Mouse (Mus musculus) liver, adult 2 months (tissue): ENCODE results near the gene Cdc34.

ENCODE experiments used
- CTCF ChIP-seq: fragments of 200-500 bp; IDR thresholded peaks from 2 replicates; pipeline ENCODE4 v1.5.1; 2011; ENCODE audit warnings: low read depth, low read length, control low read depth
- POLR2A ChIP-seq: fragments of 200-500 bp; IDR thresholded peaks from 2 replicates; pipeline ENCODE4 v1.6.1; 2011; ENCODE audit warnings: low read length, control low read depth; ENCODE audit not compliant: insufficient read depth; ENCODE audit errors: extremely low read depth

DNA sequence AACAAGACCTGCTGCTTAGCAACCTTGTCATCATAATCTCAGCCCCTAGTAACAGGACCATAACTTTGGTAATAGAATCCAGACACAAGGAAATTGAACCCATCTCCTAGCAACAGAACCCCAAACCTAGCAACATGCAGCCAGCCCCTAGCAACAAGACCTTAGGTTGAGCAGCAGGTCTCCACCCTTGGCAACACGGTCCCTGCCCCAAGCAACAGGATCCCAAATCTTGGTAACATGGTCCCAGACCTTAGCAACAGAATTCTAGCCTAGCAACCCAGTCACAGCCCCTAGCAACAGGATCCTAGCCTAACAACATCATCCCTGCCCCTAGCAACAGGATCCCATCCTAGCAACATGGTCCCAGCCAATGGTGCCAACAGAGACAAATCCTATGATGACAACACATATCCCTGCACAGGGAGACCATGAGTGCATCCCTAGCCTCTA lies 27.0 kb upstream of the Cdc34 start:
- no peak for TF ChIP-seq CTCF
- no peak for TF ChIP-seq POLR2A
